Mouse (Mus musculus) lung, postnatal 0 days (tissue): ENCODE results near the gene C2cd4a.

Experiments used
- CTCF ChIP-seq: IDR thresholded peaks from 2 replicates; pipeline ENCODE4 v1.5.1; 2016; ENCODE audit warnings: antibody characterized with exemption, mild to moderate bottlenecking
- EP300 ChIP-seq: IDR thresholded peaks from 2 replicates; pipeline ENCODE4 v1.6.1; 2016; ENCODE audit warnings: antibody characterized with exemption, mild to moderate bottlenecking, control low read depth

GRCm38 (mm10) chr9:67845648-67846047 is 13.5 kb upstream of the C2cd4a start:
- TF ChIP-seq CTCF, result no peak
- no peak for TF ChIP-seq EP300
